Mouse (Mus musculus): Measurements from ENCODE around the gene Lca5l.
A peak's percentile ranks its signal among the peaks of the same experiment; 100 is the strongest.

Lca5l gene

DNA sequence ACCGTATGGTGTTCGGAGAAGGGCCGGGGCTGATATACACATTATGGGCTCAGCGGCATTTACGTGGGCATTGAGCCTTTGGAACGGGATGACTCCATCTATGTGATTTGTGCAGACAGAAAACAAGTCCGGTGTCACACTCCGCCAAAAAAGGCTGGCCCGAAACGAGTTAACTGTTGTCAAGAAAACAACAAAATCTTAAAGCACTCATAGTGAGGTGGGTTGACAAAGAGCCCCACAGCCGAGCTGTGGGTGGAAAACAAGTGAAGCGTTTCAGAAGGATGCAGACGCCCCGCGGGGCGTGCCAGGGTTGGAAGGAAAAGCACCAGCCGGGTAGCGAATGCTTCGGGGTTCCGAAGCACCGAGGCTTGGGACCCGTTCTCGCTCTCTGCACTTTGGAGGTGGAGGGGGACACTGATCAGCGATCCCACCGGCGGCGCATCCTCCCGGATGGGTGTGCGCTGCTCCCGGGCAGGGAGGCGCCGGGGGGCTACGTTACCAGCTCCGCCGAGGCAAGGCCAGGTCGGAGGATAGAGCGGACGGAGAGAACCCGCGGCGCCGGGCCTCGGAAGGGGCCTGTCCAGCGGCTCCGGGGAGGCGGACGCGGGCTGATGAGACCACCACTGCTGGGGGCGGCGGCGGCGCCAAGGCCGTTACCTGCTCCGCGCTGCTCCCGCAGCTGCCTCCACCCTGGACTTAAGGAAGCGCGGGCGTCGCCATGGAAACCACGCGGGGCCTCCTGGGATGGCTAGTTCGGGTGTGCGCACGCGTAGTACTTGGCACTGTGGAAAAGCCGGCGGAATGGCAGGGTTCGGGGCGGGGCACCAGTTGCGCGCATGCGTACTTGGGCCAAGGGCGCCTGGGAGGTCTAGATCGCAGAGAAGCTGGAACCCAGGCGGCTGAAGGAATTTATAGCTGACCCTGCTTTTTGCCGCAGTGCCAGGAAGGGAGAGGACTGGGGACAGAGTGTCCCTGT is at the start of gene Lca5l:
Gene Lca5l (minus strand): TSS at position 741 of the 976 bp plus-strand sequence.
- DNase-seq (ENCODE audit: extremely low spot score): peak; percentile 99

DNA sequence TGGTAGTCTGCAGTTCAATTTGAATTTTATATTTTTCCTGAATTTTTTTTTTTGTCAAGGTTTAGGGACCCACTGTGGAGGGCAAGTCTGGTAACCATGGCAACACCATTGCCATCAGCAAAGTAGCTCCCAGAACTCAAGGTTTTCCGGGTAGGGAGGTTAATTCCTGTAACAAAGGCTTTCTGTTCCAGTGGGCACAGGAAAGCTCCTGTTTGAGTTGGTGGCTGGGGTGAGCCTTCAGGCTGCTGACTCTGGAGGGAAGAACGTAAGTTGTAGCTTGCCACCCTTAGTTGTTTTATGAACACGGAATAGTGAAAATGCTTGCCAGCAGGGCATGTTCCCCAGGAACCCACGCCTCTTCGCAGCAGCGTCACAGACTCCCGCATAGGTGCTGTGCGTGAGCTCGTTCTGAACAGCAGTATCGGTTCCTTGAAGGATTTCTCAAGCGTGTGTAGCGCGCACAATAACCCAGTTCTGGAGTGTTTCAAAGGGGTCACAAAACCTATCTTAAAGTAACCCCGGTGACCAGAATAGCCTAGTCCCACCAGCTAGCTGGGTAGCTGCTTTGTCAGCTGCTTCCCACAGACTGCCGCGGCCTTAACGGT is 43.4 kb upstream of the Lca5l start, which contains the start of gene B3galt5:
Gene B3galt5 (plus strand): TSS at position 436 of the 605 bp plus-strand sequence.
- DNase-seq (ENCODE audit: extremely low spot score): no peak

DNA sequence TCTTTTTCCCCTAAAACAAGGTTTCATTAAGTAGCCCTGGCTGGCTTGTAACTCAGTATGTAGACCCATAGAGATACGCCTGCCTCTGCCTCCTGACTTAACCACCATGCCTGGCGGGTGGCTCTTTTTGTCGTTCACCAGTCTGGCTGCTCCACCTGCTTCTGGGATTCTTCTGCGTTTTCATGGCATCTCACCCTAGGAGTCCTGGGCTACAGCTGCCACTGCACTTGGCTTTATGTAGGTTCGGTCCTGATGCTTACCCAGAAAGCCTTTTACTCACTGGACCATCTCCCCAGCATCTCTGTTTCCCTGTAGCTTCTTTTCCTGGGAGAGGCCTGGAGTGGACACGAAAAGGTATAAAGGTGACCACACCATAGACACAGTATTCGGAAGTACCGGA is 41.9 kb upstream of the Lca5l start:
- DNase-seq (ENCODE audit: extremely low spot score): no peak

DNA sequence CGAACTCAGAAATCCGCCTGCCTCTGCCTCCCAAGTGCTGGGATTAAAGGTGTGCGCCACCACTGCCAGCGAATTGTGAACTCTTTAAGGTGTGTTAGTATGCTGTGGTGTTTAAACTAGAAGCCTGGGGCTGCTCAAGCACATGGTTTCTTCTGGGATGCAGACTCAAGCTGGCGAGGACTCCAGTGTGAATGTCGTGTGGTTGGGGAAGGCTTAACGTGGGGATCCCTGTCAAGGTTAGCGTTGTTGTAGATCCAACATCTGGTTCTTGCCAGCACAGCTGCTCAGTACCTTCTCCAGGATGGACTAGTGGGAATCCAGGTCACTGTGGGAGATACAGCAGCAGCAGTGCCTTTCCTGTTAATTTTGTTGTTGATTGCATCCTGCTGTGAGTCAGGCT is 39.9 kb upstream of the Lca5l start:
- no peak for DNase-seq (ENCODE audit: extremely low spot score)

DNA sequence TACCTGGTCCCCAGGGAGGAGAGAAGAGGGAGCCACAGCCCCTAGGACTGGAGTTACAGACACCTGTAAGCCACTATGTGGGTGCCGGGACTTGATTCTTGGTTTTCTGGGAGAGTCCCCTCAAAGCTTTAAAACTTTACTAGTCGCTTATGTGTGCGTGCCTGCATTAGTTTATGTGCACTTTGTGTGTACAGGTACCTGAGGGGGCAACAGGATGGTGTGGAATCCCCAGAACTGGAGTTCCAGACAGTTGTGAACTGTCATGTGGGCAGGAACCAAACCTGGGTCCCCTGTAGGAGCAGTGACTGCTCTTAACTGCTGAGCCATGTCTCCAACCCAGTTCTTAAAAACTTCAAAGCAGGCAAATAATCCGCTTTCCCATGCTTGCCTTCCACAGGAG is 39.2 kb upstream of the Lca5l start:
- DNase-seq (ENCODE audit: extremely low spot score): no peak

DNA sequence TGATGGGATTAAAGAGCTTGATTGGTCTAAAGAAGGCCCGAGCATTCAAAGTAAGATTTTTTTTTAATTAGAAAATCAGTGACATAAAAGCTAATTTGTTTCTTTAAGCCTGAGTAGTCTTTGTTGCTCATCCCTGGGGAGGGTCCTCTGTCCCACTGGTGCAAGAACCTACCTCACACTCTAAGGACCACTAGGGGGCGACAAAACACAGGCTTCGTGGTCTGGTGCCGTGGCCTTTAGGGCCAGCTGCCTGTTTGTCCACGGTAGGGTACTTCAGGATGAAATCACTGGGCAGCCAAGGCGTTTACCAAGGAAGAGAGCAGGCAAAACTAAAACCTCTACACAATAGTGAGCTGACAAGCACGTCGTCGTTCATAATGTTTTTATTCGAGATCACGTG is 38.3 kb upstream of the Lca5l start:
- peak; percentile 78 for DNase-seq (ENCODE audit: extremely low spot score)

DNA sequence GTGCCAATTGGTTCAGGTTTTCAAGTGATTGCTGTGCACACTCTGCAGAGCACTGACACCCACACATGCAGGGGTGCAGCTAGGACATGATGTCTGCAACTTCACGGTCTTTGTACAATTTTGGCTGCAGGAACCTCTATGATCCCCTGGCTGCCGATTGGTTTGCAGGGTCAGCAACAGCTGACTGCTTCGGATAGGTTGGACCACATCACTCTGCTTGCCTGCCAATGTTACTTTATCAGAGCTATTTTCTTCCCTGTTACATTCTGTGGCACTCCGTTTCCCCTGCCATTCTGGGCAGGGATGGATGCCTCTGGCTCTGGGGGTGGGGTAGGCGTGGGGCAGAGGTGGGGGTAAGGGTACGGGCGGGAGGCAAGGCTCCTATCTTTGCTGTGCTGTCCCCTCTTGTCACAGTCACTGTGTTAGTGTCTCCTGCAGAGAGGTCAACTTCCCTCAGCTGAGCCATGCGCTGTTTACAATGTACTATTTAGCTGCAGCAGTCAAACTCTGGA is 37.0 kb upstream of the Lca5l start:
- no peak for DNase-seq (ENCODE audit: extremely low spot score)

DNA sequence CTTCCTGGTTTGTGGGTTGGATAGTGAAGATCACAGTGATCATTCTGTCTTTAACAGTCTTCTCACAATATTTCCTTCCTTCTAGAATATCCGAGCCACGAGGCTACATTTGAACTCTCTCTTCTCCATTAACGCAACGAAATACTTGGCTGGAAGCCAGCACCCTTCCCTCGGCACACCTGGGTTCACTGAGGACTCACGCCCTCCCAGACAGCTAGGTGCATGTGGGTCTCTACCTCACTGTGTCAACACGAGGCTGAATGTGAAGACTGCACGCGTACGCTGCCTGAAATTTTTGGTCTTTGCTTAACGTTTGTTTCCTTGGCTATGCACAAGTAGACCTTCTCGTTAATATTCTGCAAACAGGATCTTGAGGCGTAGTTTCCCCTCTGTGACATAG is 36.4 kb upstream of the Lca5l start:
- no peak for DNase-seq (ENCODE audit: extremely low spot score)

DNA sequence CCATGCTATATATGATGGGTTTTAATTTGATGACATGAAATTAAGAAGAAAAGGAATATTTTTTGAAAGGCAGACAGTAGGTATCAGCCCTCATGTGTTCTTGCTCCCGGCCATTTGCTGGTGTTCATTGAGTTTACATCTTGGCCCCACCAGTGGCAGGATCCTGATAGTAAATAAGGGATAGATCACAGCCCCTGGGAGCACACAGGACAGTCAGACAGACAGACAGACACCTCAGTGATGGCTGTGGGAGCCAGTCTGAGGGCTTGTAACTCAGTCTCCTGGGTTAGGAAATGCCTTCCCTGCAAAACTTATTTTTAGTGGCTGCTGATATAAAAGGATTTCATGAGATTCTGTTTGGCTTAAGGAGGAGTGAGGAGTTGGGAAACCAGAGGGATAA is 30.4 kb upstream of the Lca5l start:
- DNase-seq (ENCODE audit: extremely low spot score): no peak

DNA sequence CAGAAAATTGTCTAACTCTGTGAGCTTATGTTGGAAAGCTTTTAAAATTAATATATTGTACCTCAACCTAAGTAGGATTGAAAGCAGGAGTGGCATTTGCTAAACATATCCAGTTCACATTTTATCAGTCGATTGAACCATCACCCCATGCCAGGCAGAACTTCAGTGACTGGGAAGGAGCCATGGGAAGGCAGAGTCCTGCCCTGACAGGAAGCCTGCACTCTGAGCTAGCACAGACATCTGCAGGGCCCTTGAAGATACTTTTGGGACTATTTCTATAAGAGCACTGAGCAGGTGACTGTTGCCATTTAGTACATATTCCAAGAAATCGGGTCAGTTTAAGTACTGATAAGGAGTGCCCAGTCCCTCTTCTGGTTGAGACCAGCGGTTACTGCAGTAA is 29.9 kb upstream of the Lca5l start:
- DNase-seq (ENCODE audit: extremely low spot score): no peak

DNA sequence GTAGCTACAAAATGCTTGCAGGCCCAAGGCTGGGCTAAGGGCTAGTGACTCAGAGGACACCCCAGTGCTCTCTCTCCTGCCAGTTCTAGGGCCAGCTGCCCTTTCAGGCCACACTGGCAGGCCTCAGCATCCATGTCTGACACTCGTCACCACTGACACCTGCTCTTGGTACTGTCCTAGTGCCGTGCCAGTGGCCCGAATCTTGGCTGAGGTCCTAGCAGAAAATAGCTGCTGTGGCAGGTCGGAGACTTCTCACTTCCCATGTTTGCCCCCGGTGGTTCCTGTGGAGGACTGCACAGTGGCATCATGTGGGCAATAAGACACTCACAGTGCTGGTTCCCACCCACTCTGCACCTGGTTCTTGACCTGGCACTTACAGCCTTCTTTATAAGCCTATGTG is 29.4 kb upstream of the Lca5l start:
- no peak for DNase-seq (ENCODE audit: extremely low spot score)

DNA sequence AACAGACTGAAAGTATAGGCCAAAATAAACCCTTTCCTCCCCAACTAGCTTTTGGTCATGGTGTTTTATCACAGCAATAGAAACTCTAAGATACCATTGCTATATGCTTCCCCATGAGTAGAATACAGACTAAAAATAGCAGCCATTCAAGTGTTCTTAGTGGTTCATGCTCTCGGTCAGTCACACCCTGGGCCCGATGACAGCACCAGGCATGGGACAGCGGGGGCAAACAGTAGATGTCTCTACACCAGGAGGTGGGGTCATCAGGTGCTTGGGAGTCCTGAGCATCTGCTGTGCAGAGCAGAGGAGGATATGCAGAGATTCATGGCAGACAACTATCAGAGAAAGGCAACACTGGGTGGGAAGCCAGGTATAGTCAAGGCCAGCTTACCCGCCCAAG is 21.0 kb upstream of the Lca5l start:
- DNase-seq (ENCODE audit: extremely low spot score): no peak

DNA sequence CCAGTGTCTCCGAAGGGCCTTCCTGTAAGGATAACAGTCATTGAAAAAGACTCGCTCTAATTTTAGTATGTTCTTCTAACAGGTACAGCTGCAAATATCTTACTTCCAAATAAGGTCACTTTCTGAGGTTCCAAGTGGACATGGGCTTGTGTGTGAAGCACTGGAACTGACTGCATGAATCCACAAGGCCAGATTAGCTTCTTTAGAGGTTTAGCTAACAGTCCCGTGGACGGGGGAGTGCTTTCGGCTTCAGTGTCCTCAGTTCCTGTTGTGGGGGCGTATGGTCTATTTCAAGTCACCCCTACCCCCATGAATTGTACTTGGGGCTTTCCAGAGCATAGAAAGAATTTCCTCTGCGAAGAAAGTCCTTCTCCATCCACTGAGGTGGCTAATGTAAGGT is 18.8 kb upstream of the Lca5l start:
- DNase-seq (ENCODE audit: extremely low spot score): no peak

DNA sequence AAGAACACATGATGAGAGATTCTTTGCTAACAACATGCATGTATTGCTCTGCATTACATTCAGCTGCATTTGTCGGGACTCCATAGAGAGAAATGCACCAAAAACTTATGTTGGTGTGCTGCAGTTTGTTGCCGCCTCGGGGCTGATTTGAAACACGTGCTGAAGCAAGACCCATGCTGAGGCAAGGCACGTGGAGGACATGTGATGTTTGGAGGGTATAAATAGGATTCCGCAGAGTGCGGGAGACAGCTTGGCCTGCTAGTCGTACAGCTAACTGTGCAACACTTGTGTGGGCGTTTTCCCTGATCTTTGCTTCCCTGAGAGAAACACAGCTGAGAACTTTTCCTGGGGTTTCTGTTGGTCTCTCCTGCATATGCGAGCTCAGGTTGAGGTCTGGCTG is 17.7 kb upstream of the Lca5l start:
- no peak for DNase-seq (ENCODE audit: extremely low spot score)

DNA sequence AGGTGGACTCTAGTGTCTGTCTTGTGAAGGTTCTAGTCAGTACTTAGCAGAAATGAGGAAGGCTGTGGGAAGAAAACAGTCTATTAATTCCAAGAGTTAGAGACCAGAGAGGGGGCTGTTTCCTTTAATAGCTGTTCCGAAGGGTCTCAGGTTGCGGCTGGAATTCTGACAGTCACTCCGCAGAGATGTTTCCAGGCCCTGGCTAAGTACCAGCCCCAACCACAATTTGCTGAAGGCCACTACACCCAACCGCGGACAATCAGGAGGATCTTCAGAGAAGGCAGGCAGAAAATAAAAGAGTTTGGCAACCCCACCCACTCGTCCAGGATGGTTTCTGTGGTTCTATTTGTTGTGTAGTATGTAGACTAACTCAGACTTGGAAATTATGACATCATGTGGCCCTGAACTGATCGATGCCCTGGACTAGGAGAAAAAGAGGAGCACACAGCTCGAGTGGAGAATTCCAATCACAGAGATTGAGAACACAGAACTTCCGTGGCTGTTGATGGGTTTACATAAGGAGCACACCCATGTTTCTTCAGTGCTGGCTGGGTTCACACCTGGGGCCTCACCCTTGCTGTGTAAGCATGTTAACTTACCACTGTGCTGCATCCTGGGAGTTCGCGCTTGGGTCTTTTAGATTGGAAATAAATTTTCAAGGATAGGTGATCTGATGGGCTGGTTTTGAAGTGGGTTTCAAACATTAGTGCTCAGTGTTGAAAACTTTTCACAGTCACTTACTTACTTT is 9.6 kb upstream of the Lca5l start:
- DNase-seq (ENCODE audit: extremely low spot score): no peak

DNA sequence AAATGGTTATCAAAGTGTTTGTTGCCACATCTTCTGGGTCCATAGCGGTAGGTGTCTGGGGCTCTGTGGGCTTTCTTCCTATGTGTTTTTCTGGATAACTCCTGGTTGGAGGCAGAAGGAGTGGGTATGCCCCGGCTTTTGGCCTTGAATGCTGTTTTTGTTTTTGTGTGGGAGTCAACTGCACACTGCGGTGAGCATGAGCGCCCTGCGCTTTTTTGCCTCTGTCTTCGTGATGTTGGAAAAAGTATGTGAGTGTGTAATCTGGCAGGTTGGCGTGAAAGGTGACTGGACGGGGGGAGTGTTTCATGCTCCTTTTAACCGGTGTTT is 8.6 kb upstream of the Lca5l start:
- DNase-seq (ENCODE audit: extremely low spot score): no peak

DNA sequence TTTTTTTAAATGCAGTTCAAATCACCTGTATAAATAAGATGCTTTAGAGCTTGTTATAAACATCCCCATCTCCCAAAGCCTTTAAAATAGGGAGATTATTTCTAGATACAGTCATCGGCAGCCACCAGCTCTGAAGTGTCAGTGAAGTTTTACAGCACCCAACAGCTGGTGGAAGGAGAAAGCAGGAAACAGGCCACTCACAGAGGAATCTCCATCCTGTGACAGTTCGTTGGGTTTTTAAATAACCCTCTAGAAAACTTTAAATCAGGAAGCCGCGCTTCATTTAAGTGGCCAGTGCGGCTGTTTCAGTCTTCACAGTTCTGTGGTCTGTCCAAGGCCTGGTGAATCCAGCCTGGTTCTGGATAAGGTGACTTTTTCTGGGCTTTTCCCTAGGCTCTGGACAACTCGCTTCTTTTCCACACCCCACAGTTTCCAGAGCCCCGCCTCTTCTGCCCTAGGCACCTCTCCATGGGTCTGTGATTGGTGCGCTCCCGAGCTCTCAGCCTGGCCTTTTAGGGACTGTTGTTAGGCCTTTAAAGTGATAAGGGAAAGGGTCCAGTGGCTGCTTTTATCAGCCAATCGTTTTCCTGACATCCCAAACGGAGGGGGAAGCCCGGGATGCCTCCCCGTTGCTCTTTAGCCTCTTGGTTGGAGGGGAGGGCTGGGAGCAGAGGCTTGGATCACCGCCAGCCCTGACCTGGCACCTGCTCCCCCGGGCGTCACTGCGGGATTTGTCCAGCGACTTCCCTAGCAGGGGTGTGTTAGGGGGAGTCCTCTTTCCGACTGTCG is 8.0 kb upstream of the Lca5l start, which contains the start of gene Sh3bgr:
Gene Sh3bgr (plus strand): TSS at position 538 of the 789 bp plus-strand sequence.
- DNase-seq (ENCODE audit: extremely low spot score): peak; percentile 66

DNA sequence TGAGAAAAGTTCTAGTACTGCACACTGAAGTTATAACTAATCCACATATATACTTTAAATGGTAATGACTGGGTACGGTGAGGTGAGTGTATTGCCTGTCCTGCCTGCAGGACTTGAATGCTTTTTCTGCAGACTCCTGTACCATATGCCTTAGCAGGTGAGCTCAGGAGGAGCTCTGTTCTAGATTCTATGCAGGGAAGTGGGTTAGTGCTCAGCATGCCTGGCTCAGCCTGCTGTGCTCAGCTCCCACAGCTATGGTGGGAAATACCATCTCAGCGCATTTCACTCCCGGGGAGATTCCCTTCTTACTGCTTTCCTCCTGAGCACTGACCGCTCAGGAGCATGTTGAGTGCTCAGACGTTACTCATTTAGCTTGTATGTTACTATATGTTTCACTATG is 4.5 kb downstream of the Lca5l start:
- no peak for DNase-seq (ENCODE audit: extremely low spot score)

DNA sequence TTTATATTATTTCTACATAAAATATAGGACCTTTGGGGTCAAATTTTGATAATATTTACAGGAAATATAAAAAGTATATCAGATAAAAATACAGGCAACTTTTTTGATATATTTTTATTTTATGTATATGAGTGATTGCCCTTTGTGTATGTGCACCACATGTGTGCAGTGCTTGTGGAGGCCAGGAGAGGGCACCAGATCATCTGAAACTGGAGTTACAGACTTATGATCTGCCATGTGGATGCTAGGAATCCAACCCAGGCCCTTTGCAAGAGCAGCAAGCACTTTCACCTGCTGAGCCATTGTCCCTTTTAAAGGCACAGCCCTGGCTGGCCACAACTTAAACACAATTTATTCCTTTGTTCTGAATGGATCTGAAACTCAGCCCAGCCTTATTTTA is 12.9 kb downstream of the Lca5l start:
- DNase-seq (ENCODE audit: extremely low spot score): no peak

DNA sequence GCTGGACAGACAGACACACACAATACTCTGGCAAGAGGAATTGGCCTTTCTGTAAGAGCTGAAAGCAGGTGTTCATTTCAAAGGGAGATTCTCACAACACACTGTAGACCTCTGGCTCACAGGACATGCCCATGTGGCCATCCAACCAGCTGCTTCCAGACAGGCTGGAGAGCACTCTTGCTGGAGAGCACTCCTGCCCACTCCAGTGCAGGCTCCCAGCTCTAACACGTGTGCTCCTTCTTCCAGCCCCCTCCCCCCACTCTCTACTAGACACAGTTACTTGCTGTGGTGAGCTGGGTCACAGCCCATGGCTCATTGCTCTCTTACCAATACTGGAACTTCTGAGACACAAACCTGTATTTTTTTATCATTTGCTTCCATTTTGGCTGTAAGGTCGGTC is 16.7 kb downstream of the Lca5l start:
- DNase-seq (ENCODE audit: extremely low spot score): no peak

DNA sequence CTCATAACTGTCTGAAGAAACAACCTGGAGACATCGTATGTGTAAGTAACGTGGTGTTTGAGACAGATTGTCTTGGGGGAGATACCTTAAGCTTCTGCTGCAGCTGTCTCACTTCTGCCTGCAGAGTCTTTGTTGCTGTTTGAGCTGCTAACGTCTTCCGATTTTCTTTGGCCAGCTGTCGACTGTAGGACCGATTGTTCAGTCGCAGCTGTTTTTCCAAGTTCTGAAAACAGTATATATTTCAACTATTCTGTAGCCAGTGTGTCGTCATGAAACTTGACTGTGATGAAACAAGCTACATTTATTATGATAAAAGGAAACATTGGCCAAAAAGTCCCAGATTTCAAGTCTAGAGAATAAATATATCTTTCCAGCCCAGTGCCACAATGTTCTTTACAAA is 18.4 kb downstream of the Lca5l start:
- no peak for DNase-seq (ENCODE audit: extremely low spot score)

DNA sequence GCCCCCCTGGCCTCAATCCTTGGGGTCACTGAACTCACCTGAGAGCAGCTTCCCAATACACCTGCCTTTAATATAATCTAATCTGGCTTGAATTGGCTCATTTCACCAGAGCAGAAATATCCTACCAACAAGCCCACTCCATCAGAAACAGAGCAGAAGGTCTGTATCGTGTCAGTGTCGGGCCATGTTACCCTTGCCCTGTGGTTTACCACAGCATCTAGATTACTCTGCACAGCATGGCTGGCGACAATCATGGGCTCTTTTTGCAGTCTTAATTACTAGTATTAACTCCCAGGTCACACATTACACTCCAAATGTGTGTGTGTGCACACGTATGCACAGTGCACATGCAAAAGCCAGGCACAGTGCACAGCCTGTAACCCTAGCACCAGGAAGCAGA is 23.2 kb downstream of the Lca5l start:
- no peak for DNase-seq (ENCODE audit: extremely low spot score)

Data from embryo, embryonic 9.5 days (tissue).